Mouse (Mus musculus): ENCODE results near the gene Maats1. TPM values are rescaled to one million over a fixed set of nuclear protein-coding genes. Genes with fewer than 3 reads are reported as not detected.

The Maats1 gene
- polyA plus RNA-seq, 1 experiment: 0.24 TPM

Other genes with a start within 250 kb of the Maats1 start
- gene Nr1i2, start 47.3 kb downstream of the Maats1 start, polyA plus RNA-seq (2012; rRNA removed): 0.08 and 0.18 TPM in 2 replicates
- 90.6 and 118 TPM in 2 replicates for gene Cox17, start 4.8 kb upstream of the Maats1 start, polyA plus RNA-seq (2012; rRNA removed)
- gene Gm21987, start 4.9 kb upstream of the Maats1 start, polyA plus RNA-seq (2012; rRNA removed): not detected in 2 replicates
- gene Popdc2, start 20.1 kb upstream of the Maats1 start, polyA plus RNA-seq (2012; rRNA removed): 10.6 and 12.4 TPM in 2 replicates
- 18.2 and 19.5 TPM in 2 replicates for gene Pla1a, start 91.0 kb upstream of the Maats1 start, polyA plus RNA-seq (2012; rRNA removed)
- 19.7 and 22.9 TPM in 2 replicates for gene Adprh, start 110.6 kb upstream of the Maats1 start, polyA plus RNA-seq (2012; rRNA removed)
- 0.51 and 1.1 TPM in 2 replicates for gene Cd80, start 113.4 kb upstream of the Maats1 start, polyA plus RNA-seq (2012; rRNA removed)
- gene Timmdc1, start 180.5 kb upstream of the Maats1 start, polyA plus RNA-seq (2012; rRNA removed): 11.5 and 13.3 TPM in 2 replicates
- 25.4 and 25.5 TPM in 2 replicates for gene Poglut1, start 208.1 kb upstream of the Maats1 start, polyA plus RNA-seq (2012; rRNA removed)
- gene Tmem39a, start 216.6 kb upstream of the Maats1 start, polyA plus RNA-seq (2012; rRNA removed): 120 and 138 TPM in 2 replicates

Measured in gonadal fat pad, adult 2 months (tissue).